Mouse (Mus musculus): ENCODE measurements at regions not wholly inside any gene's neighbourhood (a gene's known extent, or its start where the extent isn't known, plus 50 kb on each side); places are given as distances from the start of the nearest gene placed in this dataset.

DNA sequence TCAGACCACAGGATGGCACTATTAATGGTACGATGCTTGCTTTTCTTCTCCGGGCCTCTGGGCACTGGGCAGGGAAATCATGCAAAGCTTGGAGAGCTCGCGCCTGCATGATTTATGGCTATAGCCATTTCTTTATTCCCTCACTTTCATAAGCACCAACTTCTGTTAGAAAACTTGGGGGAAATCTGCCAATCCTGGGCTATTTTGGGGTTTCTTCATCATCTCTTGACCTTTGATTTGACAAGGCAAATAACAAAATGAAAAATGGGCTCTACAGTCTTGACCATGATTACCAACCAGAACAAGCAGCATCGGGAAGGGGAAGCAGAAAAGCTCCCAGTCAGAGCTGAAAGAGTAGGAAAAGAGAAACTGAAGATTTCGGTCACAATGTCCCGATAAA is 57.1 kb upstream of the Fbxl4 start:
- no peak for DNase-seq (ENCODE audit: low read depth)

DNA sequence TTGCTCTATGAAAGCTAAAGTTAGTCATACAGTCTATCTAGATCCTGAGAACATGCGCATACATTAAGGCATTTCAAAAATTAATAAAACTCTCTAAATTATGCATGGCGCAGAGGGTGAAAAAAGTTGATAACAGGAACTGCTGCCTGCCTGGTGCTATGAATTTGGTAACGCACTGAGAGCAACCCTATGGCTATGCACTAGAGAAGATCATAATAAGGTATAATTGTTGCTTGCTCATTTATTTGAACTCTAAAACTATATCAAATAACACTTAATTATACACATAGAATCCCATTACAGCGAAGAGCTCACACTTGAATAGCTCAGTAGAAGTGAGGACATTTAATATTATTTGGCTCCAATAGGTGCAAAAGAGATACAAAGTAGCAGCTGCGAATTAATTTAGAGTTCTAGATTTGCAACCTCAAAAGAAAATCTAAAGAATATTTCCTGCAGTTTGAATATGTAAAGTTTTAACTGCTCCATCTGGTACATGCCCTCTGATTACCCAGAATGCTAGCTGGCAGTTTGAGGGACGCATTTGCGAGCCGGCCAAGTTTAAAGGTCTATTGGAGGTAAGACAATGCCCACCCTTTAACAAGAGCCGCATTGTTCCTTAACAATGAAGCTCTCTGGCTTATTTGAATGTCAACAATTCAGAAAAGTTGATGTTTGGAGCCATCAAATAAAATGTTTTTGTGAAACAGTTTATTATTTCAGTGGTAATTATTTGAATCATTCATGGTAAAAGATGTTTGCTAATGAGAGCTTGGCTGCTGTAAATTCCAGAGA is 56.0 kb upstream of the Fbxl4 start:
- DNase-seq (ENCODE audit: low read depth): no peak

DNA sequence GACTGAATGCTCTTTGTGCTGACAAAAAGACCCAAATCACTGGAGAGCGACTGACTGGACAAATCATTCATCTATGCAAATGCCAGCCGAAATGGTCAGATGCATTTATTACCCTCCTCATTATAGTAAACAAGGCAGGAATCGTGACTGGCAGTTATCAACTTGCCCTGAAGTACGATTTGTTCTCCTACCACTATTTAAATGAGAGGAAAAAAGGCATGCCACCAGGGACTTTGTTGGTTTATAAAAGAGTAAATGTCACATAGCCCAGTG is 55.5 kb upstream of the Fbxl4 start:
- no peak for DNase-seq (ENCODE audit: low read depth)

DNA sequence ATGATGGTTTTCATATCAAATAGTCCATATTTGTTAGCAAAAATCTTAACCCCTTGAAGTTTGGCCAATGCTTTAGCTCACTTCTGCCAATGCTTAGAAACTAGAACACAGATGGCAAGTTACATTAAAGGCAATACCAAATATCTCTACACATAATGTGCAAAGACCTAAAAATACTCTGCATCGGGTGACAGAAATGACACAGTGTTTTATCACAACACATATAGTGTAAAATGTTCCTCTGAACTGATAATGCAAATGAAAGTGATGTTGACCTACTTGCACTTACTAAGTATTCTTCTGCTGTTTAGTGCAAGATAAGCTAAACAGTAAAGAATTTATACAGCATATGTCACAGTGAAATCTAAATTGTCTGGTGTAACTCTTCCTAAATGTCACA is 55.1 kb upstream of the Fbxl4 start:
- no peak for DNase-seq (ENCODE audit: low read depth)

All from 416B (cell line).